Mouse (Mus musculus): Measurements from ENCODE around the gene Mknk2. TPM values are rescaled to one million over a fixed set of nuclear protein-coding genes. Genes with fewer than 3 reads are reported as not detected.

Mknk2 gene
- polyA plus RNA-seq (2012; rRNA removed) = 606 and 621 TPM in 2 replicates

DNA sequence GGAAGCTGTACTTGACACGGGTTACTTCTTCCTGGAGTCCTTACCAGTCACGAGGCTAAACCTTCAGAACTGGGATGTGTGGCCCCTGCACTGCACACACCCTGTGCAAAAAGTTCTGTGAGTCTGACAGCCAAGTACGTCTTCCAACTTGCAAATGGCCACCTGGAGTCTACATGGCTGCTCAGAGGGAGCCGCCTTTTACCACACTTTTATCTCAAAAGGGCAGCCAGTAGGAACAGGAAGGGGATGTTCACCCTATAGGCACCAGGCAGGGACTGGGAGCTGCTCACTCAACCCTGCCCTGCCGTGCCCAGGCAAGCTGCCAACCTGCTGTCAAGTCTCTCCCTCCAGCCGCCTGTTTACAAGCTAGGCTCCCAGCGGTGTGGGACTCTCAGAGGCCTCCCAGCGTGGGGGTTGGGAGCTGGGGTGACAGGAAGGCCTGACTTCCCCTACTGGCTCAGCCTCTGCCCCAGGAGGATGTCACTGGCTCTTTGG, at the start of gene Mknk2:
Mknk2 (minus strand) TSS at position 171 of the 495 bp plus-strand sequence.
- Histone ChIP-seq H3K4me3 (ENCODE audit: control insufficient read depth, insufficient read depth, low read length) (peak within 1 kb of the TSS; percentile 71), H3K4me1 (replicated peaks; ENCODE audit: control insufficient read depth, insufficient read depth, low read length) (peaks cover 74% of the 10 kb centered on the region), H3K27ac (ENCODE audit: control insufficient read depth, insufficient read depth, low read length) (peak within 1 kb of the TSS; percentile 97), H3K36me3 (ENCODE audit: control insufficient read depth, insufficient read depth, low read length) (no peaks in the 10 kb centered on the region), H3K27me3 (ENCODE audit: control insufficient read depth, insufficient read depth, low read length) (no peaks in the 10 kb centered on the region)
- WGBS = 0% methylated on average over 8 of the region's 8 CpGs
- DNase-seq = peak; percentile 90
- TF ChIP-seq CTCF (IDR thresholded peaks at IDR 0.05; ENCODE audit: borderline replicate concordance, control insufficient read depth, extremely low read depth, insufficient read depth, low read length, poor library complexity) (0 out of 2 replicates have a peak, but pooled peaks have one; percentile 51), POLR2A (IDR thresholded peaks at IDR 0.05; ENCODE audit: control insufficient read depth, extremely low read depth, insufficient read depth, low read length, poor library complexity) (peak; percentile 88)

DNA sequence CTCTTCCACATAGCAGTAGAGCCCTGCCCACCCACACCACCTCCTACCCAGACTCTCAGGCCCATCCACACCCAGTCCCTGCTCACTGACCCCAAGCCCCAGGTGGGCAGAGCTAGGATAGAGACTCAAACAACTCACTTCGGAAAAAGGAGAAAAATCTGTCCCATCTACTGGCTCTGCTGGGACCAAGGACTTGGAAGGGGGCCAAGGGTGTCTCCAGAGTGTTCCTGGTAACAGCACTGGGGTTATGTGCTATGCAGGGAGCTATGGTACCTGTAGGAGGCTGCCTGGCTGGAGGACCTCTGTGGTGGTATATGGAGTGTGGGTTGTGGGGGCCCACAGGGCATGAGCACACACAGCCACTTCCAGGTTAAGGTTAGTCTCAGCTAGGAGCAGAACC, 39.4 kb upstream of the Mknk2 start:
- H3K36me3 ChIP-seq (ENCODE audit: control insufficient read depth, insufficient read depth, low read length) = peaks cover 93% of the 10 kb centered on the region

DNA sequence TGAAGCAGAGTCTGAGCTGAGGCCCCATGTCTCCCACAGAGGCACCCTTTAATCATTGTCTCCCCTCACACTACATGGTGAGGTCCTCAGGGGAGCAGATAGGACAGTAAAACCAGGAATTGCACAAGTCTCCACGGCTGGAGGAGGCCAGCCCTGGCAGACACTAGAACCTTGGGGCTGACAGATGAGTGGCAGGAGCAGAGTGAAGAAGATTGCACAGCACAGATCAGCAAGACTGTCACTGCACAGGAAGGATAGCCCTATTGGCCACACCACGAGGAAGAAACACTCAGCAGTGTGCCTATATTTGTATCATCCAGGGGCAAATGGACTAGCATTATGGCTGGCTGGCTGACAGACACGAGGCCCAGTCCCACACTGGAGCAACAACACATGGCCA, 32.9 kb upstream of the Mknk2 start:
- H3K27me3 ChIP-seq (ENCODE audit: control insufficient read depth, insufficient read depth, low read length) = no peaks in the 10 kb centered on the region
- DNase-seq = no peak
- peaks cover 76% of the 10 kb centered on the region for H3K36me3 ChIP-seq (ENCODE audit: control insufficient read depth, insufficient read depth, low read length)
- no peak overlapping the region for H3K27ac ChIP-seq (ENCODE audit: control insufficient read depth, insufficient read depth, low read length)
- H3K4me3 ChIP-seq (ENCODE audit: control insufficient read depth, insufficient read depth, low read length) = no peak overlapping the region
- no peak for TF ChIP-seq POLR2A (IDR thresholded peaks at IDR 0.05; ENCODE audit: control insufficient read depth, extremely low read depth, insufficient read depth, low read length, poor library complexity)
- TF ChIP-seq CTCF (IDR thresholded peaks at IDR 0.05; ENCODE audit: borderline replicate concordance, control insufficient read depth, extremely low read depth, insufficient read depth, low read length, poor library complexity) = no peak
- WGBS = 63% methylated on average over 3 of the region's 3 CpGs
- H3K4me1 ChIP-seq (replicated peaks; ENCODE audit: control insufficient read depth, insufficient read depth, low read length) = no peaks in the 10 kb centered on the region

More for the DNA sequence above, 39.4 kb upstream of the Mknk2 start:
- Histone ChIP-seq H3K4me3 (ENCODE audit: control insufficient read depth, insufficient read depth, low read length) (no peak overlapping the region), H3K27me3 (ENCODE audit: control insufficient read depth, insufficient read depth, low read length) (no peaks in the 10 kb centered on the region), H3K27ac (ENCODE audit: control insufficient read depth, insufficient read depth, low read length) (no peak overlapping the region), H3K4me1 (replicated peaks; ENCODE audit: control insufficient read depth, insufficient read depth, low read length) (no peaks in the 10 kb centered on the region)
- DNase-seq = no peak
- no peak for TF ChIP-seq POLR2A (IDR thresholded peaks at IDR 0.05; ENCODE audit: control insufficient read depth, extremely low read depth, insufficient read depth, low read length, poor library complexity)
- TF ChIP-seq CTCF (IDR thresholded peaks at IDR 0.05; ENCODE audit: borderline replicate concordance, control insufficient read depth, extremely low read depth, insufficient read depth, low read length, poor library complexity) = no peak
- WGBS = 85% methylated on average over 1 of the region's 1 CpGs

DNA sequence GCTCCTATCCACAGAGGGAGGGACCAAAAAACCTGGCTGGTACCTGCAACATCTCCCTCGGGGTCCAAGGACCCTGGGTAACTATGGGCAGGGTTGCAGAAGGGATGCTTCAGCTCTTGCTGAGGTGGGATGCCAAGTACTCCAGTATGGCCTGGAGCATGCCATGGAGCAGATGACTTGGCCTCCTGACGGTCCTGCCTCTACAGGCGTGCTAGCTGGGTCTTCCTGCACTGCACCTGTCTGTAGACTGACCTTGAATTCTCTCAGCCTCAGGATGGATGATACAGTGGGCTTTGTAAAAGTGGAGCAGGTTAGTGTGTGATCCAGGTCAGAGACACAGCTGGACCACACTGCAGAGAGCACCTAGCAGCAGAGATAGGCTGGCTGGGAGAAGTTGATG, 27.6 kb upstream of the Mknk2 start:
- DNase-seq = no peak
- Histone ChIP-seq H3K27me3 (ENCODE audit: control insufficient read depth, insufficient read depth, low read length) (no peaks in the 10 kb centered on the region), H3K36me3 (ENCODE audit: control insufficient read depth, insufficient read depth, low read length) (peaks cover 35% of the 10 kb centered on the region), H3K4me1 (replicated peaks; ENCODE audit: control insufficient read depth, insufficient read depth, low read length) (peaks cover 12% of the 10 kb centered on the region), H3K4me3 (ENCODE audit: control insufficient read depth, insufficient read depth, low read length) (no peak overlapping the region), H3K27ac (ENCODE audit: control insufficient read depth, insufficient read depth, low read length) (no peak overlapping the region)
- WGBS = 96% methylated on average over 3 of the region's 3 CpGs
- TF ChIP-seq POLR2A (IDR thresholded peaks at IDR 0.05; ENCODE audit: control insufficient read depth, extremely low read depth, insufficient read depth, low read length, poor library complexity) (no peak), CTCF (IDR thresholded peaks at IDR 0.05; ENCODE audit: borderline replicate concordance, control insufficient read depth, extremely low read depth, insufficient read depth, low read length, poor library complexity) (no peak)

DNA sequence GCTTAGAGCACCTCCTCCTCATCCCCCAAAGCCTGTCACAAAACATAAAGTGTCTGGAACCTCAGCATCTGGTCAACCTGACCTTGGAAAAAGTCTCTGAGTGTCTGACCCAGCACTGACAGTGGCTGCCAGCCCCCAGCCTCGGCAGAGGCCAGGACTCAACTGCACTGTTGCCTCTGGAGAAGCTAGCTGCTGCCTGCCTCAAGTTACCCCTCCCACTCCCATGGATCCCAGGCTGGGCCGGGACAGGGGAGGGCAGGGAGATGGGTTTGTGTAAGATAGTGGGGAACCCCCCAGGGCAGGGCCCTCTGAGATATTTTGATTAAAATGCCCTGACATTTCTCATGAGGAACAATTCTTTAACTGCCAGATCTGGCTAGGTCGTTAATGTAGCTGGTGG, 27.1 kb upstream of the Mknk2 start:
- no peak overlapping the region for H3K4me3 ChIP-seq (ENCODE audit: control insufficient read depth, insufficient read depth, low read length)
- no peak for TF ChIP-seq POLR2A (IDR thresholded peaks at IDR 0.05; ENCODE audit: control insufficient read depth, extremely low read depth, insufficient read depth, low read length, poor library complexity)
- no peak for TF ChIP-seq CTCF (IDR thresholded peaks at IDR 0.05; ENCODE audit: borderline replicate concordance, control insufficient read depth, extremely low read depth, insufficient read depth, low read length, poor library complexity)
- no peaks in the 10 kb centered on the region for H3K27me3 ChIP-seq (ENCODE audit: control insufficient read depth, insufficient read depth, low read length)
- no peak overlapping the region for H3K27ac ChIP-seq (ENCODE audit: control insufficient read depth, insufficient read depth, low read length)
- WGBS = 87% methylated on average over 3 of the region's 3 CpGs
- H3K36me3 ChIP-seq (ENCODE audit: control insufficient read depth, insufficient read depth, low read length) = peaks cover 31% of the 10 kb centered on the region
- H3K4me1 ChIP-seq (replicated peaks; ENCODE audit: control insufficient read depth, insufficient read depth, low read length) = peaks cover 14% of the 10 kb centered on the region
- no peak for DNase-seq

DNA sequence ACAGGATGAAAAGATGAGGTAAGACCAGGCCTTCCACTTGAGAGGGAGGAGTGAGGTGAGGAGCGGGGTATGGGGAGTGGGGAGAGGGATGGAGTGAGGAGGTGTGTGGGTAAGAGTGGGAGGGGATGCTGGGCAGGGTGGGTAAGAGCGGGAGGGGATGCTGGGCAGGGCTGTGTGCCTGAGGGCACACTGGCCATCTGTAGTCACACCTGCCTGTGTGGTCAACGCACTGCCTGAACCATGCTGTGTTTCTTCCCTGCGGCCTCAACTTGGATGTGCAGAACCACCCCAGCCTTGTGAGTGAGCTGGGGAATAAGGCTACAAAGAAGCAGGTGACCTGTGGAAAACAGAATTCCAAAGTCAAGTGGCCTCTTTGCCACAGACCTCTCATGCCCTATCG, 26.5 kb upstream of the Mknk2 start:
- DNase-seq = no peak
- no peak for TF ChIP-seq POLR2A (IDR thresholded peaks at IDR 0.05; ENCODE audit: control insufficient read depth, extremely low read depth, insufficient read depth, low read length, poor library complexity)
- TF ChIP-seq CTCF (IDR thresholded peaks at IDR 0.05; ENCODE audit: borderline replicate concordance, control insufficient read depth, extremely low read depth, insufficient read depth, low read length, poor library complexity) = no peak
- no peak overlapping the region for H3K27ac ChIP-seq (ENCODE audit: control insufficient read depth, insufficient read depth, low read length)
- WGBS = 100% methylated on average over 5 of the region's 5 CpGs
- no peak overlapping the region for H3K4me3 ChIP-seq (ENCODE audit: control insufficient read depth, insufficient read depth, low read length)
- peaks cover 25% of the 10 kb centered on the region for H3K36me3 ChIP-seq (ENCODE audit: control insufficient read depth, insufficient read depth, low read length)
- peaks cover 18% of the 10 kb centered on the region for H3K4me1 ChIP-seq (replicated peaks; ENCODE audit: control insufficient read depth, insufficient read depth, low read length)
- H3K27me3 ChIP-seq (ENCODE audit: control insufficient read depth, insufficient read depth, low read length) = no peaks in the 10 kb centered on the region

DNA sequence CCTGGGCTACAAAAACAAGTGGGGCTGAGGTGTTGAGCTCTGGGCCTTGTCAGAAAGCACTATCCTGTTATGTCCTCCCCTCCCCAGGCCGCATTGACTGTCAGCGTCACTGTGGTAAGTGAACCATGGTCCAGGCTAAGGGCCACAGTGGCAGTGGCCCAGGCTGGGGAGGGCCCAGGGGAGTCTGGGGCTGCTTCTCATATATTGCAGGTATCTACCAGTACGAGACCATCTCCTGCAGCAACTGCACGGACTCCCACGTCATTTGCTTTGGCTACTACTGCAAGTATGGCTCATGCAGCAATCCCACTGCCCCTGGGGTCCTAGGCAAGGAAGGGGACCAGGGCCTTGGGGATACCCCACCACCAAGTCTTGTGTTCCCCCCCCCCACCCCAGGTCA, 25.7 kb upstream of the Mknk2 start:
- no peak overlapping the region for H3K4me3 ChIP-seq (ENCODE audit: control insufficient read depth, insufficient read depth, low read length)
- peaks cover 17% of the 10 kb centered on the region for H3K36me3 ChIP-seq (ENCODE audit: control insufficient read depth, insufficient read depth, low read length)
- H3K27ac ChIP-seq (ENCODE audit: control insufficient read depth, insufficient read depth, low read length) = no peak overlapping the region
- DNase-seq = no peak
- TF ChIP-seq POLR2A (IDR thresholded peaks at IDR 0.05; ENCODE audit: control insufficient read depth, extremely low read depth, insufficient read depth, low read length, poor library complexity) = no peak
- no peak for TF ChIP-seq CTCF (IDR thresholded peaks at IDR 0.05; ENCODE audit: borderline replicate concordance, control insufficient read depth, extremely low read depth, insufficient read depth, low read length, poor library complexity)
- peaks cover 23% of the 10 kb centered on the region for H3K4me1 ChIP-seq (replicated peaks; ENCODE audit: control insufficient read depth, insufficient read depth, low read length)
- H3K27me3 ChIP-seq (ENCODE audit: control insufficient read depth, insufficient read depth, low read length) = no peaks in the 10 kb centered on the region
- WGBS = 94% methylated on average over 5 of the region's 5 CpGs
